Mouse (Mus musculus) kidney, postnatal 0 days (tissue): Measurements from ENCODE around the gene Zzz3. TPM values are rescaled to one million over a fixed set of nuclear protein-coding genes. Genes with fewer than 3 reads are reported as not detected.

ENCODE experiments used
- ATAC-seq: fragments of 200-750 bp; cut with Nextera tagmentation; replicated peaks from 2 replicates; pipeline ENCODE4 v1.8.0; 2017; ENCODE audit warnings: low read depth, moderate number of reproducible peaks, moderate TSS enrichment, moderate library complexity; ENCODE audit not compliant: low FRiP score
- DNase-seq: peaks from one replicate; pipeline ENCODE4 v3.0.0-alpha.2; 2016; ENCODE audit warnings: low spot score
- H3K27ac ChIP-seq: fragments of 300-500 bp; sonication (generic); 2 replicates; pipeline ENCODE4 v1.5.1; 2014; ENCODE audit warnings: mild to moderate bottlenecking
- H3K27me3 ChIP-seq: fragments of 300-500 bp; sonication (generic); 2 replicates; pipeline ENCODE4 v1.6.1; 2014; ENCODE audit warnings: low read length, mixed read lengths; ENCODE audit not compliant: insufficient read depth
- H3K36me3 ChIP-seq: fragments of 300-500 bp; sonication (generic); 2 replicates; pipeline ENCODE4 v1.6.1; 2014; ENCODE audit warnings: low read length, mixed read lengths; ENCODE audit not compliant: insufficient read depth
- H3K4me1 ChIP-seq: fragments of 300-500 bp; sonication (generic); replicated peaks from 2 replicates; pipeline ENCODE4 v1.6.1; 2014; ENCODE audit warnings: antibody characterized with exemption, low read length, mixed read lengths; ENCODE audit not compliant: insufficient read depth
- H3K4me2 ChIP-seq: fragments of 300-500 bp; sonication (generic); 2 replicates; pipeline ENCODE4 v1.6.1; 2014; ENCODE audit warnings: mild to moderate bottlenecking, low read length, moderate library complexity, mixed read lengths
- H3K4me3 ChIP-seq: fragments of 300-500 bp; sonication (generic); replicated peaks from 2 replicates; pipeline ENCODE4 v1.5.1; 2014; ENCODE audit warnings: low read depth, low read length
- H3K9ac ChIP-seq: fragments of 300-500 bp; sonication (generic); 2 replicates; pipeline ENCODE4 v1.6.1; 2014; ENCODE audit warnings: low read depth, low read length
- H3K9me3 ChIP-seq: fragments of 300-500 bp; sonication (generic); replicated peaks from 2 replicates; pipeline ENCODE4 v1.6.1; 2016; ENCODE audit warnings: low read length, inconsistent platforms, mixed read lengths
- CTCF ChIP-seq: IDR thresholded peaks from 2 replicates; pipeline ENCODE4 v1.5.1; 2016; ENCODE audit warnings: antibody characterized with exemption, low read depth, mild to moderate bottlenecking, moderate library complexity
- WGBS: fragments of 180-500 bp; shearing (Covaris S2); extraction: QIAGEN DNeasy Blood & Tissue Kit; methylation state at CpG from one replicate; pipeline ENCODE4 v1.1.7; 2014; 5-methylcytosine and 5-hydroxymethylcytosine counted together
- polyA plus RNA-seq: library from polyadenylated mRNA; unstranded; fragments of >200 nt; fragmentation: Nextera tagmentation; extraction: Ambion mirVana; gene quantifications from 2 replicates; pipeline ENCODE4 v1.2.1, GENCODE M21; 2015

The Zzz3 gene
- polyA plus RNA-seq, 1 experiment from 2014 or later: 44.4 TPM

GRCm38 (mm10) chr3:152435590-152435989, 40.3 kb downstream of the Zzz3 start:
- Histone ChIP-seq H3K27me3 (no peaks in the 10 kb centered on the region), H3K4me3 (no peak overlapping the region), H3K36me3 (no peaks in the 10 kb centered on the region), H3K27ac (no peak overlapping the region), H3K9me3 (no peaks in the 10 kb centered on the region), H3K4me2 (no peak overlapping the region), H3K4me1 (no peaks in the 10 kb centered on the region), H3K9ac (no peak overlapping the region)
- DNase-seq (no peak), ATAC-seq (no peak; the same call in 1 of the 2 replicates)
- TF ChIP-seq CTCF: no peak

GRCm38 (mm10) chr3:152438068-152438467, 42.8 kb downstream of the Zzz3 start:
- ATAC-seq: no peak
- no peak overlapping the region for H3K4me3 ChIP-seq

GRCm38 (mm10) chr3:152442795-152443194, 47.5 kb downstream of the Zzz3 start:
- H3K4me2 ChIP-seq: no peak overlapping the region
- H3K4me3 ChIP-seq: no peak overlapping the region
- no peak for TF ChIP-seq CTCF
- H3K9ac ChIP-seq: no peak overlapping the region
- WGBS: 89% methylated on average over 4 of the region's 4 CpGs
- no peak overlapping the region for H3K27ac ChIP-seq
- no peaks in the 10 kb centered on the region for H3K27me3 ChIP-seq
- no peaks in the 10 kb centered on the region for H3K9me3 ChIP-seq
- no peak for DNase-seq
- no peaks in the 10 kb centered on the region for H3K4me1 ChIP-seq
- no peaks in the 10 kb centered on the region for H3K36me3 ChIP-seq
- ATAC-seq: no peak

More at GRCm38 (mm10) chr3:152438068-152438467, 42.8 kb downstream of the Zzz3 start:
- no peaks in the 10 kb centered on the region for H3K27me3 ChIP-seq
- H3K9me3 ChIP-seq: no peaks in the 10 kb centered on the region
- H3K4me1 ChIP-seq: no peaks in the 10 kb centered on the region
- TF ChIP-seq CTCF: no peak
- H3K36me3 ChIP-seq: no peaks in the 10 kb centered on the region
- H3K27ac ChIP-seq: no peak overlapping the region
- no peak overlapping the region for H3K4me2 ChIP-seq
- DNase-seq: no peak
- no peak overlapping the region for H3K9ac ChIP-seq
- WGBS: 93% methylated on average over 7 of the region's 7 CpGs

GRCm38 (mm10) chr3:152444114-152444513, 48.8 kb downstream of the Zzz3 start:
- Histone ChIP-seq H3K36me3 (no peaks in the 10 kb centered on the region), H3K4me3 (no peak overlapping the region), H3K9ac (no peak overlapping the region), H3K27me3 (no peaks in the 10 kb centered on the region), H3K27ac (no peak overlapping the region), H3K4me2 (no peak overlapping the region), H3K9me3 (no peaks in the 10 kb centered on the region), H3K4me1 (no peaks in the 10 kb centered on the region)
- no peak for TF ChIP-seq CTCF
- WGBS: 65% methylated on average over 3 of the region's 3 CpGs
- ATAC-seq (no peak), DNase-seq (no peak)

GRCm38 (mm10) chr3:152446966-152447365, 51.7 kb downstream of the Zzz3 start:
- no peak for TF ChIP-seq CTCF
- H3K27me3 ChIP-seq: no peaks in the 10 kb centered on the region
- WGBS: 76% methylated on average over 1 of the region's 1 CpGs
- ATAC-seq (no peak), DNase-seq (no peak)
- no peaks in the 10 kb centered on the region for H3K4me1 ChIP-seq
- H3K4me3 ChIP-seq: no peak overlapping the region
- no peaks in the 10 kb centered on the region for H3K9me3 ChIP-seq
- H3K36me3 ChIP-seq: 0 out of 2 replicates have a peak, but pooled peaks cover 8% of the 10 kb centered on the region
- no peak overlapping the region for H3K27ac ChIP-seq
- no peak overlapping the region for H3K9ac ChIP-seq
- no peak overlapping the region for H3K4me2 ChIP-seq

GRCm38 (mm10) chr3:152453163-152453562, 57.9 kb downstream of the Zzz3 start:
- Histone ChIP-seq H3K9me3 (no peaks in the 10 kb centered on the region), H3K4me3 (no peak overlapping the region), H3K4me1 (no peaks in the 10 kb centered on the region), H3K36me3 (peaks cover 47% of the 10 kb centered on the region), H3K27me3 (no peaks in the 10 kb centered on the region), H3K4me2 (no peak overlapping the region), H3K27ac (no peak overlapping the region), H3K9ac (no peak overlapping the region)
- no peak for TF ChIP-seq CTCF
- ATAC-seq (no peak), DNase-seq (no peak)
- 96% methylated on average over 3 of the region's 4 CpGs for WGBS
